Mouse (Mus musculus) CH12.LX (cell line): ENCODE measurements around the gene Rasgrp3. TPM values are rescaled to one million over a fixed set of nuclear protein-coding genes. Genes with fewer than 3 reads are reported as not detected.

Experiments
- DNase-seq: peaks from one replicate; pipeline ENCODE4 v3.0.0-alpha.2; 2013; ENCODE audit errors: extremely low read depth
- H3K27ac ChIP-seq: 2 replicates; pipeline ENCODE4 v1.5.1; 2012; ENCODE audit warnings: low read depth, mild to moderate bottlenecking, control low read depth, moderate library complexity; ENCODE audit not compliant: insufficient read depth
- H3K27me3 ChIP-seq: replicated peaks from 2 replicates; pipeline ENCODE3; 2012; ENCODE audit warnings: inconsistent platforms
- H3K36me3 ChIP-seq, 2 experiments: replicated peaks in 1 of 2; 2 replicates each; pipeline versions ENCODE3 to v1.6.1; 2012; ENCODE audit warnings: inconsistent platforms in 1 of 2, low read length in 1 of 2, mild to moderate bottlenecking in 1 of 2, mixed read lengths in 1 of 2, moderate library complexity in 1 of 2; ENCODE audit not compliant: control insufficient read depth in 1 of 2, insufficient read depth in 1 of 2
- H3K4me1 ChIP-seq, 2 experiments: 2 replicates each; pipeline ENCODE4 v1.6.1; 2012; ENCODE audit warnings: inconsistent platforms in 1 of 2, moderate library complexity in 1 of 2; ENCODE audit not compliant: insufficient read depth in 2 of 2, control insufficient read depth in 1 of 2
- H3K4me2 ChIP-seq: 2 replicates; pipeline ENCODE4 v1.6.1; 2012; ENCODE audit warnings: low read depth, mild to moderate bottlenecking, control low read depth; ENCODE audit not compliant: poor library complexity, insufficient read depth, severe bottlenecking
- H3K4me3 ChIP-seq, 3 experiments: fragments of 150-350 bp in 1 of 3; sonication (generic) in 1 of 3; replicated peaks in 1 of 3; 2 replicates each; pipeline versions ENCODE3 to v1.5.1; 2011 to 2012; ENCODE audit warnings: low read depth in 2 of 3, low read length in 2 of 3, mild to moderate bottlenecking in 2 of 3, moderate library complexity in 2 of 3, control low read depth in 1 of 3, improper control_type of control experiment in 1 of 3, inconsistent platforms in 1 of 3, mixed read lengths in 1 of 3; ENCODE audit not compliant: poor library complexity in 1 of 3
- H3K79me2 ChIP-seq: replicated peaks from 2 replicates; pipeline ENCODE4 v1.6.1; 2012; ENCODE audit warnings: mild to moderate bottlenecking, moderate library complexity; ENCODE audit not compliant: control insufficient read depth, poor library complexity, insufficient read depth, severe bottlenecking; ENCODE audit errors: extremely low read depth
- H3K9ac ChIP-seq: 2 replicates; pipeline ENCODE4 v1.6.1; 2012; ENCODE audit warnings: low read depth, mild to moderate bottlenecking, control low read depth, moderate library complexity; ENCODE audit not compliant: insufficient read depth
- H3K9me3 ChIP-seq: replicated peaks from 2 replicates; pipeline ENCODE3; 2012; ENCODE audit warnings: low read length, inconsistent platforms, mixed read lengths
- CHD1 ChIP-seq: IDR thresholded peaks from 2 replicates; pipeline ENCODE4 v1.6.1; 2012; ENCODE audit warnings: low read depth, low read length, improper control_type of control experiment, inconsistent platforms
- CHD2 ChIP-seq: IDR thresholded peaks from 2 replicates; pipeline ENCODE4 v1.6.1; 2011; ENCODE audit warnings: low read length, improper control_type of control experiment
- CTCF ChIP-seq, 2 experiments: IDR thresholded peaks in 1 of 2; conservative IDR thresholded peaks in 1 of 2; 2 replicates each; pipeline ENCODE4 v1.5.1; 2011 to 2012; ENCODE audit warnings: low read depth in 2 of 2, low read length in 2 of 2, improper control_type of control experiment in 1 of 2, inconsistent platforms in 1 of 2, mild to moderate bottlenecking in 1 of 2, moderate library complexity in 1 of 2
- E2F4 ChIP-seq: IDR thresholded peaks from 2 replicates; pipeline ENCODE4 v1.6.1; 2011; ENCODE audit warnings: low read depth, low read length, improper control_type of control experiment; ENCODE audit not compliant: insufficient replicate concordance
- ELF1 ChIP-seq: IDR thresholded peaks from 2 replicates; pipeline ENCODE4 v1.6.1; 2014; ENCODE audit warnings: low read depth, mild to moderate bottlenecking, inconsistent platforms, low read length, improper control_type of control experiment
- EP300 ChIP-seq: IDR thresholded peaks from 2 replicates; pipeline ENCODE4 v1.6.1; 2011; ENCODE audit warnings: low read length, improper control_type of control experiment
- GABPA ChIP-seq: IDR thresholded peaks from 2 replicates; pipeline ENCODE4 v1.6.1; 2012; ENCODE audit warnings: low read depth, low read length, improper control_type of control experiment, inconsistent platforms; ENCODE audit not compliant: insufficient replicate concordance
- HCFC1 ChIP-seq: IDR thresholded peaks from 2 replicates; pipeline ENCODE4 v1.6.1; 2012; ENCODE audit warnings: low read depth, mild to moderate bottlenecking, inconsistent platforms, low read length, improper control_type of control experiment
- IRF4 ChIP-seq: IDR thresholded peaks from 2 replicates; pipeline ENCODE4 v1.6.1; 2014; ENCODE audit warnings: low read depth, mild to moderate bottlenecking, inconsistent platforms, low read length, improper control_type of control experiment
- JUN ChIP-seq: IDR thresholded peaks from 2 replicates; pipeline ENCODE4 v1.6.1; 2011; ENCODE audit warnings: low read depth, mild to moderate bottlenecking, low read length, improper control_type of control experiment, moderate library complexity; ENCODE audit not compliant: insufficient read depth
- JUND ChIP-seq: conservative IDR thresholded peaks from 2 replicates; pipeline ENCODE4 v1.6.1; 2011; ENCODE audit warnings: low read depth, low read length, improper control_type of control experiment
- KAT2A ChIP-seq: IDR thresholded peaks from 2 replicates; pipeline ENCODE4 v1.6.1; 2012; ENCODE audit warnings: low read length, improper control_type of control experiment, inconsistent platforms; ENCODE audit not compliant: insufficient replicate concordance
- MAZ ChIP-seq: IDR thresholded peaks from 2 replicates; pipeline ENCODE4 v1.6.1; 2012; ENCODE audit warnings: low read depth, mild to moderate bottlenecking, inconsistent platforms, low read length, improper control_type of control experiment, moderate library complexity
- MEF2A ChIP-seq: IDR thresholded peaks from 2 replicates; pipeline ENCODE4 v1.6.1; 2014; ENCODE audit warnings: low read depth, mild to moderate bottlenecking, inconsistent platforms, low read length, improper control_type of control experiment, borderline replicate concordance
- MXI1 ChIP-seq: IDR thresholded peaks from 2 replicates; pipeline ENCODE4 v1.6.1; 2011; ENCODE audit warnings: mild to moderate bottlenecking, low read depth, low read length, improper control_type of control experiment
- NRF1 ChIP-seq: IDR thresholded peaks from 2 replicates; pipeline ENCODE4 v1.6.1; 2014; ENCODE audit warnings: low read depth, mild to moderate bottlenecking, inconsistent platforms, low read length, improper control_type of control experiment, moderate library complexity
- PAX5 ChIP-seq: IDR thresholded peaks from 2 replicates; pipeline ENCODE4 v1.6.1; 2012; ENCODE audit warnings: low read length, inconsistent platforms, mixed read lengths
- POLR2AphosphoS2 ChIP-seq: IDR thresholded peaks from 2 replicates; pipeline ENCODE4 v1.6.1; 2011; ENCODE audit warnings: low read depth, low read length, improper control_type of control experiment
- SIN3A ChIP-seq: IDR thresholded peaks from 2 replicates; pipeline ENCODE4 v1.6.1; 2012; ENCODE audit warnings: low read length, improper control_type of control experiment, inconsistent platforms
- TBP ChIP-seq: conservative IDR thresholded peaks from 2 replicates; pipeline ENCODE4 v1.6.1; 2011; ENCODE audit warnings: low read depth, low read length, improper control_type of control experiment
- TCF12 ChIP-seq: IDR thresholded peaks from 2 replicates; pipeline ENCODE4 v1.6.1; 2014; ENCODE audit warnings: low read depth, mild to moderate bottlenecking, inconsistent platforms, low read length, improper control_type of control experiment
- UBTF ChIP-seq: IDR thresholded peaks from 2 replicates; pipeline ENCODE4 v1.6.1; 2012; ENCODE audit warnings: low read depth, mild to moderate bottlenecking, inconsistent platforms, low read length, improper control_type of control experiment, moderate library complexity
- USF1 ChIP-seq: IDR thresholded peaks from 2 replicates; pipeline ENCODE4 v1.6.1; 2014; ENCODE audit warnings: low read depth, mild to moderate bottlenecking, inconsistent platforms, low read length, improper control_type of control experiment
- ZC3H11A ChIP-seq: IDR thresholded peaks from 2 replicates; pipeline ENCODE4 v1.6.1; 2012; ENCODE audit warnings: low read depth, mild to moderate bottlenecking, inconsistent platforms, low read length, improper control_type of control experiment
- ZKSCAN1 ChIP-seq: IDR thresholded peaks from 2 replicates; pipeline ENCODE4 v1.6.1; 2012; ENCODE audit warnings: low read depth, inconsistent platforms, low read length, improper control_type of control experiment, borderline replicate concordance
- ZMIZ1 ChIP-seq: IDR thresholded peaks from 2 replicates; pipeline ENCODE4 v1.6.1; 2012; ENCODE audit warnings: low read depth, mild to moderate bottlenecking, inconsistent platforms, low read length, improper control_type of control experiment
- ZNF384 ChIP-seq: IDR thresholded peaks from 2 replicates; pipeline ENCODE4 v1.6.1; 2012; ENCODE audit warnings: low read depth, low read length, improper control_type of control experiment, inconsistent platforms
- dilution Hi-C: fragments of 300-500 bp; cut with MboI; formaldehyde crosslinking; loops from 2 replicates; pipeline ENCODE4 v1.14.3; 2020; ENCODE audit warnings: low sequenced_read_pairs; ENCODE audit not compliant: extremely low pct_unique_long_range_greater_than_20kb, extremely low pct_ligation_motif_present
- in situ Hi-C: fragments of 300-500 bp; cut with MboI; formaldehyde crosslinking; loops from 3 replicates; pipeline ENCODE4 v1.14.3; 2019; ENCODE audit warnings: low sequenced_read_pairs, low pct_ligation_motif_present, low pct_unique_long_range_greater_than_20kb, mixed read lengths
- polyA plus RNA-seq: library from polyadenylated mRNA; unstranded; fragments of >175 nt; gene quantifications from 2 replicates; pipeline ENCODE4 v1.2.1, GENCODE M21; 2012; ENCODE audit warnings: low read depth; ENCODE audit not compliant: insufficient read length
- total RNA-seq, 2 experiments: library from RNA; depleted of rRNA; stranded (reverse); fragments of 300-350 nt in 1 of 2; fragments of >200 nt in 1 of 2; gene quantifications; 2 replicates each; pipeline ENCODE4 v1.2.3; 2012 to 2014

The Rasgrp3 gene
- total and polyA plus RNA-seq, 3 experiments: 79.6 to 164 (median 161) TPM

- TF ChIP-seq UBTF (no peak), KAT2A (peak; percentile 63; the same call in 1 of the 2 replicates), IRF4 (peak; percentile 8; the same call in 1 of the 2 replicates), MAZ (peak; percentile 100), ZKSCAN1 (no peak), CHD2 (no peak), E2F4 (no peak), JUND (no peak), TCF12 (peak; percentile 42), CTCF (conservative IDR thresholded peaks at IDR 0.05 in 1 of 2, IDR thresholded peaks at IDR 0.05 in 1 of 2; ENCODE audit: low read depth in 2 of 2, low read length in 2 of 2) (peak in 1 of 2 experiments; percentile 52; a peak in 2 of 4 replicates), TBP (peak; percentile 71; the same call in 1 of the 2 replicates), HCFC1 (peak; percentile 90), ZMIZ1 (no peak; the same call in 1 of the 2 replicates), CHD1 (no peak), EP300 (no peak), ZC3H11A (no peak), GABPA (no peak; the same call in 1 of the 2 replicates), JUN (no peak)
Measured at GRCm38 (mm10) chr17:75551512-75552400, 116.1 kb downstream of the Rasgrp3 start, which contains the start of gene Fam98a (continued).

GRCm38 (mm10) chr17:75557031-75557430 is 121.3 kb downstream of the Rasgrp3 start:
- in situ Hi-C loops (no loop called here), dilution Hi-C loops (no loop called here)
- Histone ChIP-seq H3K9ac (no peak overlapping the region), H3K4me3 (no peak overlapping the region), H3K4me2 (no peak overlapping the region), H3K36me3 (no peaks in the 10 kb centered on the region), H3K79me2 (no peaks in the 10 kb centered on the region), H3K4me1 (peaks cover 0 to 8% of the 10 kb centered on the region in 2 experiments; a peak in 1 of 4 replicates), H3K27ac (no peak overlapping the region), H3K27me3 (no peaks in the 10 kb centered on the region), H3K9me3 (peaks cover 8% of the 10 kb centered on the region)
- no peak for TF ChIP-seq SIN3A
- no peak for TF ChIP-seq MXI1
- no peak for TF ChIP-seq ZKSCAN1
- no peak for TF ChIP-seq HCFC1
- no peak for TF ChIP-seq E2F4
- TF ChIP-seq NRF1: no peak
- no peak for TF ChIP-seq USF1
- no peak for TF ChIP-seq ZMIZ1
- TF ChIP-seq TBP: no peak
- no peak for TF ChIP-seq MEF2A
- no peak for TF ChIP-seq ELF1
- TF ChIP-seq PAX5: no peak
- no peak for TF ChIP-seq ZNF384
- TF ChIP-seq POLR2AphosphoS2: no peak
- DNase-seq: no peak
